In the genomic region with DNA sequence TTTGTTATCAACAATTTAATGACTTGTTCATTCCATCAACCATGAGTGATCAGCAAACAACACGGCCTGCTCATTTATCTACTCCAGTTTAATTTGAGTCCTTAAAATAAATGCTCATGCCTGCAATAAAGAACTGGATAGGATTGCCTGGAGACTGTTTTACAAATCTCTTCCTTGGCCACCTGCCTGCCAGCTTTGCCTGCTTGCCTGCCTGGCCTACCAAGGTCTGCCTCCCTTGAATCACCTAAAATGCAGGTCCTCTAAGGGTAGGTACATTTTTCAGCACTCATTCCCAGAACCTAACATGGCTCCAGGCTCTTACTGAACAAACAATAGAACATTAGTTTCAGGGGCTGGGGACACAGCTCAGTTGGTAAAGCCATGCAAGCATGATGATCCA, we compare ENCODE assay signal across 18 mouse cellular contexts. TPM values are rescaled to one million over a fixed set of nuclear protein-coding genes. Genes with fewer than 3 reads are reported as not detected.
DNase-seq lines count a peak whose midpoint lies in the region; ATAC-seq and TF ChIP-seq lines count a peak whose summit lies in the region.
"Had no signal": no experiment of that assay in that cellular context is flagged by ENCODE, and none has a peak within 500 bp of the region (broad histone marks: within the 10 kb centered on the region; RNA-seq: fewer than 3 reads in every experiment).

No protein-coding gene starts in this region.

- H3K4me3 ChIP-seq in gastrocnemius, adult 2 months: no peak overlapping the region
- no peak overlapping the region for H3K4me3 ChIP-seq in kidney, adult 2 months (ENCODE audit: insufficient read depth, low read depth, low read length)
- H3K4me3 ChIP-seq in lung, postnatal 0 days (ENCODE audit: low read depth, low read length): no peak overlapping the region
- H3K4me3 ChIP-seq: embryonic facial prominence, embryonic 13.5 days; forebrain, embryonic 12.5 days; heart, embryonic 10.5 days; hindbrain, embryonic 12.5 days had no signal

- no peak overlapping the region for H3K4me2 ChIP-seq in lung, postnatal 0 days (replicated peaks; ENCODE audit: low read depth, low read length)
- H3K4me2 ChIP-seq: embryonic facial prominence, embryonic 13.5 days; forebrain, embryonic 12.5 days; hindbrain, embryonic 12.5 days had no signal

- intact Hi-C loops in gastrocnemius, adult 2 months (cut with DNase I): no loop called here
- intact Hi-C loops in gastrocnemius, postnatal 36 days (cut with DNase I): no loop called here

- ATAC-seq in lung, postnatal 0 days: no peak
- ATAC-seq: forebrain, embryonic 16.5 days; hindbrain, embryonic 16.5 days had no signal

- no peak for TF ChIP-seq EP300 in lung, postnatal 0 days (IDR thresholded peaks at IDR 0.05)

- no peak for TF ChIP-seq CTCF in gastrocnemius, adult 2 months (IDR thresholded peaks at IDR 0.05)
- TF ChIP-seq CTCF in kidney, adult 2 months (conservative IDR thresholded peaks at IDR 0.05; ENCODE audit: insufficient read depth, insufficient read length, low read depth, low read length): no peak
- TF ChIP-seq CTCF in lung, postnatal 0 days (IDR thresholded peaks at IDR 0.05): no peak

- no peaks in the 10 kb centered on the region for H3K9me3 ChIP-seq in lung, postnatal 0 days (ENCODE audit: low read length)
- H3K9me3 ChIP-seq: embryonic facial prominence, embryonic 13.5 days; forebrain, embryonic 12.5 days; heart, embryonic 10.5 days; hindbrain, embryonic 12.5 days had no signal

- H3K27ac ChIP-seq in gastrocnemius, adult 2 months: peak overlapping the region; percentile 54
- H3K27ac ChIP-seq in kidney, adult 2 months (ENCODE audit: insufficient read depth, low read depth, low read length): no peak overlapping the region
- 0 out of 2 replicates have a peak overlapping the region, but pooled peaks have one; percentile 26 for H3K27ac ChIP-seq in lung, postnatal 0 days (ENCODE audit: low read length)
- H3K27ac ChIP-seq: embryonic facial prominence, embryonic 13.5 days; forebrain, embryonic 12.5 days; heart, embryonic 10.5 days; hindbrain, embryonic 12.5 days had no signal

- 43% methylated on average over 1 of the region's 1 CpGs for WGBS in kidney, adult 2 months
- 57% methylated on average over 1 of the region's 1 CpGs for WGBS in lung, postnatal 0 days

- TF ChIP-seq POLR2A in kidney, adult 2 months (IDR thresholded peaks at IDR 0.05; ENCODE audit: low read depth, low read length): no peak

- H3K9ac ChIP-seq in lung, postnatal 0 days (replicated peaks; ENCODE audit: low read depth): no peak overlapping the region
- H3K9ac ChIP-seq: embryonic facial prominence, embryonic 13.5 days; forebrain, embryonic 12.5 days; hindbrain, embryonic 12.5 days had no signal

- H3K4me1 ChIP-seq in kidney, adult 2 months (ENCODE audit: control insufficient read depth, insufficient read depth, low read length): peaks cover 35% of the 10 kb centered on the region
- peaks cover 11% of the 10 kb centered on the region; the same call in 1 of the 2 replicates for H3K4me1 ChIP-seq in lung, postnatal 0 days (ENCODE audit: insufficient read depth, low read depth, low read length)

- no peaks in the 10 kb centered on the region for H3K27me3 ChIP-seq in kidney, adult 2 months (replicated peaks; ENCODE audit: control insufficient read depth, insufficient read depth, low read length)
- H3K27me3 ChIP-seq in lung, postnatal 0 days (replicated peaks; ENCODE audit: insufficient read depth, low read length): no peaks in the 10 kb centered on the region
- H3K27me3 ChIP-seq: embryonic facial prominence, embryonic 13.5 days; forebrain, embryonic 12.5 days; hindbrain, embryonic 12.5 days had no signal

- peak; percentile 53 for DNase-seq in gastrocnemius, adult 2 months
- no peak for DNase-seq in gastrocnemius, postnatal 36 days
- peak; percentile 40 for DNase-seq in kidney, adult 2 months
- DNase-seq in kidney, adult 8-10 months: no peak
- DNase-seq in lung, postnatal 0 days (ENCODE audit: low spot score): no peak
- no peak for DNase-seq in lung, postnatal 14 days
- no peak for DNase-seq in thymus, postnatal 4 days
- DNase-seq: adrenal gland, postnatal 10 days; cerebellum, adult 11 months; cerebellum, adult 9-10 months; gastrocnemius, postnatal 14 days; heart, postnatal 36 days had no signal

- no peaks in the 10 kb centered on the region for H3K36me3 ChIP-seq in kidney, adult 2 months (ENCODE audit: control insufficient read depth, insufficient read depth, low read length)
- H3K36me3 ChIP-seq in lung, postnatal 0 days (ENCODE audit: insufficient read depth, low read length): no peaks in the 10 kb centered on the region
- H3K36me3 ChIP-seq: embryonic facial prominence, embryonic 13.5 days; forebrain, embryonic 12.5 days; heart, embryonic 10.5 days; hindbrain, embryonic 12.5 days had no signal

RNA-seq across cellular contexts. Expression of a gene that starts 39.4 kb away (rescaled TPM):
- total RNA-seq in gastrocnemius, adult 2 months (2021): 10 to 100 TPM; 80.9 to 88.2 TPM
- 10 to 100 TPM; 73.6 to 80.1 TPM for total RNA-seq in gastrocnemius, postnatal 36 days (2021)
- 126 and 136 TPM in 2 replicates for polyA plus RNA-seq in kidney, adult 2 months (2012; rRNA removed)
- polyA plus RNA-seq in lung, postnatal 0 days (2015; fragmentation: Nextera tagmentation; extraction: Ambion mirVana): 68.5 and 74.0 TPM in 2 replicates

Comparison
In these comparisons a context has a peak if more than half of its experiments do, and no peak if none do; other contexts are left out.
1. DNase-seq: peak in gastrocnemius, adult 2 months (single experiment) and kidney, adult 2 months (single experiment); none in gastrocnemius, postnatal 36 days (0 of 2), kidney, adult 8-10 months (0 of 2), lung, postnatal 0 days (single experiment), lung, postnatal 14 days (single experiment) and thymus, postnatal 4 days (single experiment).